Mouse (Mus musculus): Measurements from ENCODE around the gene Urah. TPM values are rescaled to one million over a fixed set of nuclear protein-coding genes. Genes with fewer than 3 reads are reported as not detected.
A peak's percentile ranks its signal among the peaks of the same experiment; 100 is the strongest.

Urah gene
- total RNA-seq, 2 experiments from 2014 or later: 0.39 to 0.83 TPM

GRCm38 (mm10) chr7:140857550-140858505 lies 23.0 kb downstream of the Urah start, which contains the start of gene Bet1l:
Bet1l (minus strand) TSS chr7:140857577.
- intact Hi-C loops (cut with DNase I): loop anchor here (1.0 kb wide), 1 partner anchor 24 kb away; the partner anchor contains the start of gene Sirt3
- DNase-seq (ENCODE audit: low spot score): no peak

GRCm38 (mm10) chr7:140858746-140859145 lies 23.9 kb downstream of the Urah start:
- intact Hi-C loops (cut with DNase I): no loop called here

GRCm38 (mm10) chr7:140859997-140860396 lies 25.2 kb downstream of the Urah start:
- no peak for DNase-seq (ENCODE audit: low spot score)
- intact Hi-C loops (cut with DNase I): no loop called here

More at GRCm38 (mm10) chr7:140858746-140859145, 23.9 kb downstream of the Urah start:
- no peak for DNase-seq (ENCODE audit: low spot score)

GRCm38 (mm10) chr7:140860728-140861127 lies 25.9 kb downstream of the Urah start:
- intact Hi-C loops (cut with DNase I): no loop called here
- DNase-seq (ENCODE audit: low spot score): no peak

- intact Hi-C loops (cut with DNase I): no loop called here
These were observed 29.9 kb downstream of the Urah start for GRCm38 (mm10) chr7:140864761-140865160.

GRCm38 (mm10) chr7:140874224-140874623 lies 39.4 kb downstream of the Urah start:
- intact Hi-C loops (cut with DNase I): no loop called here
- DNase-seq (ENCODE audit: low spot score): no peak

More at GRCm38 (mm10) chr7:140864761-140865160, 29.9 kb downstream of the Urah start:
- no peak for DNase-seq (ENCODE audit: low spot score)

- DNase-seq (ENCODE audit: low spot score): no peak
- intact Hi-C loops (cut with DNase I): no loop called here
These were observed 42.5 kb downstream of the Urah start for GRCm38 (mm10) chr7:140877364-140877763.

- no peak for DNase-seq (ENCODE audit: low spot score)
- intact Hi-C loops (cut with DNase I): no loop called here
These were observed 44.5 kb downstream of the Urah start for GRCm38 (mm10) chr7:140879355-140879754.

GRCm38 (mm10) chr7:140880419-140880818 lies 45.6 kb downstream of the Urah start:
- intact Hi-C loops (cut with DNase I): no loop called here
- DNase-seq (ENCODE audit: low spot score): no peak

GRCm38 (mm10) chr7:140880865-140881515 lies 46.2 kb downstream of the Urah start:
- DNase-seq (ENCODE audit: low spot score): no peak

GRCm38 (mm10) chr7:140881696-140882468 lies 47.1 kb downstream of the Urah start, which contains the start of the genes Psmd13 and Sirt3:
Psmd13 (plus strand) TSS chr7:140881968.
Sirt3 (minus strand) TSS chr7:140882309.
- intact Hi-C loops (cut with DNase I): loop anchor here (1.0 kb wide), 1 partner anchor 25 kb away; the partner anchor contains the start of gene Bet1l
- DNase-seq (ENCODE audit: low spot score): peak; percentile 85

More at GRCm38 (mm10) chr7:140880865-140881515, 46.2 kb downstream of the Urah start:
- intact Hi-C loops (cut with DNase I): no loop called here

- intact Hi-C loops (cut with DNase I): loop anchor here (1.0 kb wide), 1 partner anchor 25 kb away; the partner anchor contains the start of gene Bet1l
- no peak for DNase-seq (ENCODE audit: low spot score)
These were observed 47.6 kb downstream of the Urah start for GRCm38 (mm10) chr7:140882469-140882803.

Other genes starting within 250 kb of the Urah start
- gene Olfr46, start 233.7 kb upstream of the Urah start, total RNA-seq (2021): not detected
- gene Olfr61, start 206.0 kb upstream of the Urah start, total RNA-seq (2021): not detected
- gene Olfr53, start 188.6 kb upstream of the Urah start, total RNA-seq (2021): not detected
- gene Olfr539, start 175.1 kb upstream of the Urah start, total RNA-seq (2021): not detected
- gene Olfr45, start 153.1 kb upstream of the Urah start, total RNA-seq (2021): not detected
- not detected for gene Olfr541, start 137.8 kb upstream of the Urah start, total RNA-seq (2021)
- gene Cyp2e1, start 71.3 kb upstream of the Urah start, total RNA-seq (2021): 1 to 10 TPM; 6.3 to 6.9 TPM
- not detected for gene Syce1, start 47.2 kb upstream of the Urah start, total RNA-seq (2021)
- not detected for gene Zfp941, start 12.8 kb upstream of the Urah start, total RNA-seq (2021)
- 10 to 100 TPM; 10.8 to 14.5 TPM for gene Scgb1c1, start 10.5 kb downstream of the Urah start, total RNA-seq (2021)
- gene Odf3, start 12.8 kb downstream of the Urah start, total RNA-seq (2021): not detected
- gene Gm45785, start 21.3 kb downstream of the Urah start, total RNA-seq (2021): not detected
- 10 to 100 TPM; 20.1 to 21.8 TPM for gene Ric8a, start 21.9 kb downstream of the Urah start, total RNA-seq (2021)
- gene Bet1l, start 22.6 kb downstream of the Urah start, total RNA-seq (2021): 10 to 100 TPM; 10.0 to 11.7 TPM
- 10 to 100 TPM; 86.0 to 93.0 TPM for gene Psmd13, start 47.0 kb downstream of the Urah start, total RNA-seq (2021)
- 10 to 100 TPM; 54.3 to 64.0 TPM for gene Sirt3, start 47.3 kb downstream of the Urah start, total RNA-seq (2021)
- 1,000 to 10,000 TPM; 2,576 to 2,619 TPM for gene Cox8b, start 65.4 kb downstream of the Urah start, total RNA-seq (2021)
- gene Nlrp6, start 85.9 kb downstream of the Urah start, total RNA-seq (2021): not detected
- gene Pgghg, start 106.4 kb downstream of the Urah start, total RNA-seq (2021): 1 to 10 TPM; 4.6 to 5.2 TPM
- gene Ifitm5, start 115.3 kb downstream of the Urah start, total RNA-seq (2021): under 1 TPM; 0.47 to 0.59 TPM
- gene Gm45717, start 120.9 kb downstream of the Urah start, total RNA-seq (2021): not detected
- gene Ifitm2, start 121.0 kb downstream of the Urah start, total RNA-seq (2021): 100 to 1,000 TPM in 1 of 2 experiments, 10 to 100 TPM in 1; 96.7 to 116 TPM
- gene Ifitm1, start 132.2 kb downstream of the Urah start, total RNA-seq (2021): 1 to 10 TPM; 1.6 to 2.8 TPM
- gene Ifitm3, start 175.8 kb downstream of the Urah start, total RNA-seq (2021): 100 to 1,000 TPM; 102 to 111 TPM
- gene Ifitm6, start 182.9 kb downstream of the Urah start, total RNA-seq (2021): under 1 TPM in 1 of 2 experiments, not detected in 1; 0.42 TPM
- not detected for gene Gm17387, start 194.1 kb downstream of the Urah start, total RNA-seq (2021)
- gene B4galnt4, start 226.1 kb downstream of the Urah start, total RNA-seq (2021): under 1 TPM in 1 of 2 experiments, not detected in 1; 0.08 TPM
- under 1 TPM in 1 of 2 experiments, not detected in 1; 0.31 TPM for gene Pkp3, start 243.2 kb downstream of the Urah start, total RNA-seq (2021)